Mouse (Mus musculus): ENCODE measurements at regions not wholly inside any gene's neighbourhood (a gene's known extent, or its start where the extent isn't known, plus 50 kb on each side); places are given as distances from the start of the nearest gene placed in this dataset.

- no peak for TF ChIP-seq CTCF (conservative IDR thresholded peaks at IDR 0.05 in 1 of 2, IDR thresholded peaks at IDR 0.05 in 1 of 2; ENCODE audit: low read depth in 2 of 2, low read length in 2 of 2)
- TF ChIP-seq ZC3H11A (IDR thresholded peaks at IDR 0.05; ENCODE audit: low read depth, low read length): no peak
- no peak for TF ChIP-seq ZKSCAN1 (IDR thresholded peaks at IDR 0.05; ENCODE audit: borderline replicate concordance, low read depth, low read length)
- TF ChIP-seq ZMIZ1 (IDR thresholded peaks at IDR 0.05; ENCODE audit: low read depth, low read length): no peak
- TF ChIP-seq EP300 (IDR thresholded peaks at IDR 0.05; ENCODE audit: low read length): no peak
- no peak for TF ChIP-seq SIN3A (IDR thresholded peaks at IDR 0.05; ENCODE audit: low read length)
- TF ChIP-seq POLR2A (IDR thresholded peaks at IDR 0.05; ENCODE audit: low read depth, low read length): no peak
Measured at GRCm38 (mm10) chr15:62416691-62417090, 1428.3 kb downstream of the Gsdmc2 start.
